Mouse (Mus musculus) left cerebral cortex, adult 9 months (tissue): ENCODE results near the gene Slc10a4.
"Not testable (repeated sequence)": the region's sequence is repeated elsewhere in the genome, so short reads cannot be mapped to it uniquely, and the experiment has no call there.

Experiments used
- DNase-seq, 2 experiments: peaks; one replicate each; pipeline ENCODE4 v3.0.0; 2022; ENCODE audit warnings: low spot score in 2 of 2

Gene Slc10a4

DNA sequence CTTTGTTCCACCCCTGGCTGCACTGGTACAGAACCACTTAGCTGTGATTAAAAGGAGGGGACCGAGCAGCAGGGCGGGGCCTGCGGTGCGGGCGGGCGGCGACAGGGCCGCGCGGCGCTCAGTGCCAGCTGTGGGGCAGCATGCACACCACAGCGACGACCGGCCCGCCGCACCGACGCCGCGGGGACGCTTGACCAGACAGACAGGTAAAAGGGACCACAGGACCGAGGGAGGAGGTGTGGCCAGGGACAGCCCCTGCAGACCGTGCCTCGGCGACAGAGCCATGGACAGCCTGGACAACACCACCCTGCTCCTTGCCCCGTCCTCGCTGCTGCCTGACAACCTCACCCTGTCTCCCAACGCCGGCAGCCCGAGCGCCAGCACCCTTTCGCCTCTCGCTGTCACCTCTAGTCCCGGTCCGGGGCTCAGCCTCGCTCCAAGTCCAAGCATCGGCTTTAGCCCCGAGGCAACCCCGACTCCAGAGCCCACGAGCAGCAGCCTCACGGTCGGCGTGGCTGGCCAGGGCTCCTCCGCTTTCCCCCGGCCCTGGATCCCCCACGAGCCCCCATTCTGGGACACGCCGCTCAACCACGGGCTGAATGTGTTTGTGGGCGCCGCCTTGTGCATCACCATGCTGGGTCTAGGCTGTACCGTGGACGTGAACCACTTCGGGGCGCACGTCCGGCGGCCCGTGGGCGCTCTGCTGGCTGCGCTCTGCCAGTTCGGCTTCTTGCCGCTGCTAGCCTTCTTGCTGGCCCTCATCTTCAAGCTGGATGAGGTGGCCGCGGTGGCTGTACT, at the start of gene Slc10a4:
Gene Slc10a4 (plus strand): TSS at position 100 of the 798 bp plus-strand sequence.
- DNase-seq = no peak

DNA sequence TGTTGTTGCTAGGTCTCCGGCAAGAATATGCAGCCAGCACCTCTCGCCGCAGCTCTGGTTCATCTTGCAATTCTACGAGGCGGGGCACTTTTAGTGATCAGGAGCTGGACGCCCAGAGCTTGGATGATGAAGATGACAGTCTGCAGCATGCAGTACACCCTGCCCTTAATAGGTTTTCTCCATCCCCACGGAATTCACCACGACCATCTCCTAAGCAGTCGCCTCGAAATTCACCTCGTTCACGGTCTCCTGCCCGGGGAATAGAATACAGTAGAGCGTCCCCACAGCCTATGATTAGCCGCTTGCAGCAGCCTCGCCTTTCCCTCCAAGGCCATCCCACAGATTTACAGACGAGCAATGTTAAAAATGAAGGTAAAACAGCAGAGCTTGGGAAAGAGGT, 49.4 kb upstream of the Slc10a4 start:
- no peak for DNase-seq

DNA sequence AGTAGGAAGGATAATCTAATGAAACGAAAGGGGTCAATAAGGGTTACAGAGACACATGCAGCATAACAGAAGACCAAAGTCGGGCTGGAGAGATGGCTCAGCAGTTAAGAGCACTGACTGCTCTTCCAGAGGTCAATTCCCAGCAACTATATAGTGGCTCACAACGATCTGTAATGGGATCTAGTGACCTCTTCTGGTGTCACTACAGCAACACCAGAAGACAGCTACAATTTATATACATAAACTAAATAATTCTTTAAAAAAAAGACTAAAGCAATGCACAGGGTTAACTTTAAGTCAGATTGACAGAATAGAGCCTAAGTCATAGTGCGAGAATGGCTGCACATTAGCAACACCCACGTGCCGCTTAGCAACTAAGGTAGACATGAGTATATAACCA, 46.6 kb upstream of the Slc10a4 start:
- no peak for DNase-seq

DNA sequence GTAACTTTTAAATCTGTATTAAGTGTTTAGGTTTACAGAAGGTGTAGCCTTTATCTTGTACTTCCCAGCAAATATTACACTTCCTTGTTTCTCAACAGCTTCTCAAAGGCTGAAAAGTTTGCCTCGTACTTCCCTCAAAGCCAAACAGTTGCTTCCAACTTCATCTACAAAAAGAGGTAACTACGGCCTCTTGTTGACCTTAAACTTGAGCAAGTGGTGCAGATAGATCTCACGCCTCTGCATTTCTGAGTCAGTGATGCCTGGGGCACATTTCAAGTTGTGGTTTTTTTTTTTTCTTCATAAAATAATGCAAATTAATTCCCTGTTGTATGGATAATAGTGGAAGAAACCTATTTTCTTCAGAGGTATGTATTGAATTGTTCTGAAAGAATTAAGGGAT, 41.0 kb upstream of the Slc10a4 start:
- no peak for DNase-seq

DNA sequence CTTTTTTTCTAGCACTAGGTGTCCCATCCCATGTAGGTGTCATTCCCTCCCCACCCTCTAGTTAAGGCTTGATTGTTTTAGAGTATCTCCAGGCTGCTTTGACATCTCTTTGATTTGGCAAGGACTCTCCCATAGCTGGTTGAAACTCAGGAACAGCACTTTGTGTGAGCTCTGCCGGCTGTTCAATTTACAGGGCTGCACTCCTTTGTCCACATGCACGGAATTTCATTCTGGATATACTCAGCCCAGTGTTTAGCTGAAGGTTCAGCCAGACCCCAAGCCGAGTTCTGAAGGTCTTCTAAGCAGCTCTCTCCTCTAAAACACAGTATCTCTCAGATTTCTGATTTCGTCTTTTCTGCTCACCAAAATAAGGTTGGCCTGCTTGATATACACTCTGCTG, 34.2 kb upstream of the Slc10a4 start:
- no peak for DNase-seq

DNA sequence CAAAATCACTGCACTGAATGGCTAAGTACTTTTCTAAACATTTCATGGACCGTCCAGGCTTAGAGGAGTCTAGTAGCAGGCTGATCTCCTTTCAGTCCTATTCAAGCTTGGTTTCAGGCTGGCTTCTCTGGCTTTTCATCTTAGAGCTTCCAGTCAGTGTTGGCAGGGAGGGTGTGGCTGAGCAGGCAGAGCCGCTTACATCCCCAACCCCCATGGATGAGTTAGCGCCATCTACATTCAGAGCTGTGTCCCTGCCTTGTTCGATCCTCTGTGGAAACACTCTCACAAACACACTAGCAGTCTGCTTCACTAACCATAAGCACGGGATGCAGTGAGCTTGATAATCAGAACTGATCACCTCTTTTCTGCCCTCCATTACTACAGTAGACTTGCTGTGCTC, 33.7 kb upstream of the Slc10a4 start:
- DNase-seq = no peak

DNA sequence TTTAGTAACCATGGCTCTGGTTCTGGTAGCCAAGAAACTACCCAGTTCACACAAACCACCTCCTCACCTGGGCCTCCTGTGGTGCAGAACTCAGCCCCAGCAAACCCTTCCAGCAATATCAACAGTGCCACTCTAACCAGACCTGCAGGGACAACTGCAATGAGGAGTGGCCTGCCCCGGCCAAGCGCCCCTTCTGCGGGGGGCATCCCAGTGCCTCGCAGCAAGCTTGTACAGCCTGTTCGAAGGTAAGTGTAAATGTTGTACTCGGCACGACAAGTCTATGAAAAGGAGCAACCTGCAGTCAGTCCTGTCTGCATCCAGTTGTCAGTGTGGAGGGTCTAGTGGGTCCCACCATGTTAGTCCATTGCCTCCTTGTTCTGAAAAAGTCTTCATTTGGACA, 32.1 kb upstream of the Slc10a4 start, which contains the start of gene Gm10135:
Gene Gm10135 (minus strand): TSS at position 101 of the 400 bp plus-strand sequence.
- DNase-seq = no peak

DNA sequence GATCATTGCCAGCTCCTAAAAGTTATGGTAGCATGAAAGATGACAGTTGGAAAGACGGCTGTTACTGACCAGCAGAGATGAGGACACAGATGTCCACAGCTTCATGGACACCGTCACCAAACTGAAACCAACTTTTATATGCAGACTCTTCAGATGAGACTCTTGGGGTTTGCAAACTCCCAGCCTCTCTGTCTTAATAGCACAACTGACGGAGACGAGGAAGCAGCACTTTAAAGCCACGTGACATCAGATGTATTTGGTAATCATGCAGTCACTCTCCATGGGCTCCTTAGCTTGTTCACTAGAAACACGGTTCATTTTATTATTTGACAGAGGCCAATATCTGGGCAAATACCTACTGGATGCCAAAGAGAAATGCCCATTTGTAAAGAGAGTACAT, 30.7 kb upstream of the Slc10a4 start:
- no peak for DNase-seq

DNA sequence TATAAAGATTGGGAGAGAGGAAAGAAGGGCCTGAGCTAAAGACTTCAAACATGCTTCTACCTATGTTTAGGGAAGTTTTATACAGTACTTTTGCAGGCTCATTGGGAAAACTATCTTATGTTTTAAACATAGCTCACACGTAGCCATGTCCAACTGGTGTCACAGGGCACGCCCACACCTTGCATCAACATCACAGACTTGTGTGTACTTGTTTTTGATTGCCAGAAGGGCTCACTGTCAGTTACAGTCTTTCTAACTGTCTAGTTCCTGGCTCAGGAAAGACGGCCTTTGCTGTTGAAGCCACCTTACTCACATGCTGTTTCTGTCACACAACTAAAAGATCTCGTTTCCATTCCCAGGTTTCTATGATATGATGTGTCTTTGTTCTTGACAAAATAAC, 30.1 kb upstream of the Slc10a4 start:
- no peak for DNase-seq

DNA sequence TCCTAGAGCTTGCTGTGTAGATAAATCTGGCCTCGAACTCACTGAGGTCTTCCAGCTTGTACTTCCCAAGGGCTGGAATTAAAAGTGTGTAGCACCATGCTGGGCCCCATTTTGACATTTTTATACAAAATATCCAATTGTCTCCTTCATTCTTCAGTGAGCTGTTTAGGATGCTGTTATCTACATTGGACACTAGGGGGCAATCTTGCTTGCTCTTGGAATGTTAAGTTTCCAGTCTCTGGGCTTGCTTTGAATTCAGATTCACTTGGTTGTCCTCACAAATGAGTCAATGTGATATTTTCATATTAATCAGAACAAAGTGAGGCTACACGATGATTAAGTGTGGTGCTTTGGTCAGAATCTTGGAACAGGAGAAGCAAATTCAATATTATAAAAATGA, 22.6 kb upstream of the Slc10a4 start:
- DNase-seq = peak in 1 of 2 experiments; percentile 40

DNA sequence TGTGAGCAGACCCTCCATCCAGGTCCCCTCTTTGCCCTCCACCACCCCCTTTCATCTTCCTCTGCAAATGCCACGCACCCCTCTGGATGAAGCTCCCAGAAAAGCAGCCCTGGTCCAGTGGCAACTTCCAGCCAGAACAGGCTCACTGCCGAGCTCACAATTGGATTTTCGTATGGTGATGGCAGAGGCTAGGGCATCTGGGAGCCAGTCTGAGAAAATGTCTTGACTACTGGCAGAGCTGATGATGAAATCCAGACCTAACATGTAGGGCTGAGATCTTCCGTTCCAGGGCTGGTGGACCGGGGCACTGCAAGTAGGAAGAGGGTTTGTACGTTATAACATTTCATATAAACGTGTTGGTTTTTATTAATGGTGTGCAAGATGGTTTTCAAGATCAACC, 18.9 kb upstream of the Slc10a4 start:
- DNase-seq = no peak

DNA sequence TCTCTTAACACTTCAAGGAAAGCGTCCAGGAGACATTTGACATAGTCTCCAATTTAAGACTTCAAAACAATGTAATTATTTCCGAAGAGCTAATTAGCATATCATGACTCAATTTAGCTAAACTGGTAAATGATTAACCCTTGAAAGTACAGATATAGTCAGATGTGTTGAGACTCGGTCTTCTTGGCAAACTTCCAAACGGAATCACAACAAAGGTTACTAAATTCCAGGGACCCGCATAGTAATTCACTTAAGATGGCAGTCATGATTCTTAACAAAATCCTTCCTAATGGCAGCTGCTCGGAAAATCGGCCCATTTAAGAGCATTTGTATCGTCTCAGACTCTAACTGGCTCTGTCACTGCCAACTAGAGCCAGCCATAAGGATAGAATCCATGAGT, 16.9 kb upstream of the Slc10a4 start:
- no peak for DNase-seq

DNA sequence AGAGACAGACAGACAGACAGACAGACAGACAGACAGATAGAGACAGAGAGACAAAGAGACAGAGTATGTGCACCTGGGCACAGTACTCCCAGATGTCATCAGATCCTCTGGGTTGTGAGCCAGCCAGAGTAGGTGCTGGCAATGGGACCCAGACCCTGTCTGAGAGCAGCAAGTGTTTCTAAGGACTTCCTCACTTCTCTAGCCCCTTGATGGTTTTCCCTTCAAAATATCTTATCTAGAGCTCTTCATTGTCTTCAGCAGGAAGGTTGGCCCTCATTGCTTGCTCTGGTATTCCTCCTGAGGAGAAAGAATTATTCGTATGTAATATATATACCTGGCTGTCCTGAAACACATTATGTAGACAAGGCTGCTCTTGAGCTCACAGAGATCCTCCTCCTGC, 14.2 kb upstream of the Slc10a4 start:
- DNase-seq = no peak

DNA sequence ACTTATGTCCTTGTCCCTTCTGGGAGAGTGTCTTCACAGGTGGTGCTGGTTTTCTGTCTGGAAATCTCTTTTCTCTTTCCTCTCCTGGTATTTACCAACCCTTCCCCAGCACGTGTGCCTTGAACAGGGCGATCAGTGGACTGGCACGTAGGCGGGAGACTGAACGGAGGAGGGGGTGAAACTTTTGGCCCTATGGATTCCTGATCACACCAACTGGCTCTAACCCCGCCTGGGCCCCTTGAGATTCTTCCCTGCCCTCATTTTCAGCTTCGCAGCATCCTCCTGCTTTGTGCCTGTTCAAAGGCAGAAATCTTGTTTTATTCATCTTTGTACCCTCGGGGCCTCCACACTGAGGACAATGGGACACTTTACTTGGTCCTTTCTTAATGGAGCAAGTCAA, 12.3 kb upstream of the Slc10a4 start:
- DNase-seq = no peak

DNA sequence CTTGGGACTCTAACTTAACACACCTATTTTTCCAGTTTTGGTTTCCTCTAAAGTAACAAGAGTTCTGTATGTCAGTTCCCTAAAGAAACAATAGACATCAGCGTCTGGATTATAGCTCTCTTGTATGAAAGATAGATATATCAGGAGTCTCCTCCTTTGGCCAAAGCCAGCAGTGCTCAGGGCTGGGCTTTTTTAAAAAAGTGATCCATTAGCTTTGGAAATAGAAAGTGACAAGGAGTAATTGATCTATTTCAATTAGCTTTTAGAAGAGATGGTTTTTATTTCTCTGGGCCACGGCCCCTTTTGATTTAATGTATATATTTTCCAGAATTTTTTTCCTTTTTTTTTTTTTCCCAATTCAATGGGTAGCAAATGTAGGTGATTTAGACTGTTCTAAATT, 11.8 kb upstream of the Slc10a4 start:
- DNase-seq = no peak

DNA sequence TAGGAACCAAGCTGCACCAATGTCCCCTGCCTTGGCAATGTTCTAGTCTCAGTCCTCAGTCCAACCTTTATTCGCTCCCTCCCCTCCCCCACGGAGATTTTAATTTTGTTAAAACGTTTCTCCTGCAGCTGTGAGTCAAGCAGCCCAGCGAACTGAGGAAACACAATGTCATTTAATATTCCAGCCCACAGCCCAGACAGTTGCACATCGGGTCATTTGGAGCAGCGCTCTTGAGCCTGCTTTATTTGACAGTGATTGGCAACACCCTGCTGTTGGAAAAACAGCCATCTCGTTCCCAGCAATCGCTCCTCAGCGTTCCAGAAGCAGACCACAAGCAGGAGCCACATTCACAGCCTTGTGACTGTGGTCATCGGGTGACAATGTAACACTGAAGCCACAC, 11.3 kb upstream of the Slc10a4 start:
- no peak for DNase-seq

DNA sequence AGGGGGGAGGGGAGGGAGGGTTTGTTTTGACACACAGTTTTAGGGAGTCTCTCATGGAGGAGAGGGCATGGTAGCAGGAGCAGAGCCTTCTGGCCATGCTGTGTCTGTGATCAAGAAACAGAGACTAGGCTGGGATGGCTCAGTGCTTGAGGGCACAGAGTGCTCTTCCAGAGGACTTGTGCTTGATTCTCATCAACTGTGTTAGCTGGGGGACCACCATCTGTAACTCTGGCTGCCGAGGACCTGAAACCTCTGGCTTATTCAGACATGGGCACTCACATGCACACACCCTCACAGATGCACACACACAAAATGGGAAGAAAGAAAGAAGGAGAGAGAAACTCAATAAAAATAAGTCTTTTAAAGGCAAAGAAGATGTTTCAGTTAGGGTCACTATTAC, 8.1 kb upstream of the Slc10a4 start:
- DNase-seq = not testable (repeated sequence)

DNA sequence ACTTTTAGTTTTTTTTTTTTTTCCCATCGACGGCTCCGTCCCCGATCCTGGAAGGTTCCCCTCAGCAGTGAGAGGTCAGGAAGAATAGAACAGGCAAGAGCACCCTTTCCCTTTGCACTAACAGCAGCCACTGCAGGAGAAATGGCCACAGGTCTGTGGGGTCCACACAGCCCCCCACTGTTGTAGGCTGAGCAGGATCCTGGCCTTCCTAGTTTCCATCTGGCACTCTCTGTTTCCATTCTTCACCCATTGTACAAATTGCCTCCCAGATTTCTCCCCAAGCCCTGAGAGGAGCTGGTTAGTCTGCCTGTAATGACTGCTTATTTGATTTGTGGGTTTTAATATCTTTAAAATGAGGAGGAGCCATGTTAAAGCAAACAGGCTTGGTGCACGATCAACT, 2.6 kb upstream of the Slc10a4 start:
- DNase-seq = no peak

DNA sequence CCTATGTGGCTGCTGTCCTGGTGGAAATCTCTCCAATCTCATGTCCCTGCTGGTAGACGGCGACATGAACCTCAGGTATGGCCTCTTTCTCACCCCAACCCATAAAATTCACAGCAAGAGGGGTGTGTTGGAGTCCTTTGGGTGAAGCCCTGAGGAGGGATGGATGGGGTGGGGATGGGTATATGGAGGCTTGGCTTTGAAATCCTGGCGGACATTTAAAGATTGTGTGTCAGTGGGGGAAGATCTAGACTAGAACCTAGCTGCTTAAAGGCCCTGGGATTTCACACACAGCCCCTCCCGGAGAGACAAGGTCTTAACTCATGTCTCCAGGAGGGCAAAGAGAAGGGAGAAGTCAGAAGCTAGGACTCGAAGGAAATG, 888 bp downstream of the Slc10a4 start:
- no peak for DNase-seq

DNA sequence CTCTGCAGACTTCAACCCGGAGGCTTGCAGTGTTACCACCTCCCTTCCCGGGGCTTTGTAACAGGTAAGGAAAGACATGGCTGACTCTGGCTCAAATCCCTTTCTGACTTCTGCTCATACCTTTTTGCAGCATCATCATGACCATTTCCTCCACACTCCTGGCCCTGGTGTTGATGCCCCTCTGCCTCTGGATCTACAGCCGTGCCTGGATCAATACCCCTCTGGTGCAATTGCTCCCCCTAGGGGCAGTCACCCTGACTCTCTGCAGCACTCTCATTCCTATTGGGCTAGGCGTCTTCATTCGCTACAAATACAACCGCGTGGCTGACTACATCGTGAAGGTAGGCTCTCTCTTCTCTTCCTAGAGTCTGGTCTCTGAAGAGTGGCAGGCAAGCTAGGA, 1.5 kb downstream of the Slc10a4 start:
- not testable (repeated sequence) for DNase-seq

DNA sequence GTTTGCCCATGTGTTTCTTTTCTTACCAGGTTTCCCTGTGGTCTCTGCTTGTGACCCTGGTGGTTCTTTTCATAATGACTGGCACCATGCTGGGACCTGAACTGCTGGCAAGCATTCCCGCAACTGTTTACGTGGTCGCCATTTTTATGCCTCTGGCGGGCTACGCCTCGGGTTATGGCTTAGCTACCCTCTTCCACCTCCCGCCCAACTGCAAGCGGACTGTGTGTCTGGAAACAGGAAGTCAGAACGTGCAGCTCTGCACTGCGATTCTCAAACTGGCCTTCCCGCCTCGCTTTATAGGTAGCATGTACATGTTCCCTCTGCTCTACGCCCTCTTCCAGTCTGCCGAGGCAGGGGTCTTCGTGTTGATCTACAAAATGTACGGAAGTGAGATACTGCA, 5.1 kb downstream of the Slc10a4 start:
- DNase-seq = not testable (repeated sequence)

DNA sequence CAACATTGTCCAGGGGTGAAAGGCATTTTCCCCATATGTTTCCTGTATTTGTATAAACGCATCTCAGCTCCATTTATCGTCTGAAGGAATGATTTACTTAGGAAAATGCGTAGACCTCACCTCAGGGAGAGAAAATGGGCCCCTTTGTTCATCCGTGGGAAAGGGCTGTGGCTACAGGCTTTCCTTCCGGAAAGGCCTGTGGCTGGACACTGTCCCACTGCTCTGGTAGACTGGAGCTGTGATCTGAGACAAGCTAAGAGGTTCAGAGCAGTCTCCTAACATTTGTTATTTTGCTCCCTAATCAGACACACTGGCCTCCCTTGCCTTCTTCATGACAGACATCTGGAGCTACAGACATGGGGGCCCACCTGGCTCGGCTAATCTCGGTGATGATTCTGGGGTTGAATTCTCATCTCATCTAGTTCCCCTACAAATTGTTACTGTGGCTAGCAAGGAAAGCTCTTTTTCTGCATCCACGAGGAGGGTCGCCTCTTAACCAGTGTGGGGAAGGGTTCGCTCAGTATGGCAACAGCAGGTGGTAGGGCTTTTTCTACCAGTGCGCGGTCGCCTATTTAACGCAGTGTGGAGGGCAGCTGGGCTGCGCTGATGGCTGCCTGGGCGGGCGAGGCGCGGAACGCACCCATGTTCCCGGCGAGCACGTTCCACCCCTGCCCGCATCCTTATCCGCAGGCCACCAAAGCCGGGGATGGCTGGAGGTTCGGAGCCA, 6.4 kb downstream of the Slc10a4 start:
- DNase-seq = not testable (repeated sequence)

DNA sequence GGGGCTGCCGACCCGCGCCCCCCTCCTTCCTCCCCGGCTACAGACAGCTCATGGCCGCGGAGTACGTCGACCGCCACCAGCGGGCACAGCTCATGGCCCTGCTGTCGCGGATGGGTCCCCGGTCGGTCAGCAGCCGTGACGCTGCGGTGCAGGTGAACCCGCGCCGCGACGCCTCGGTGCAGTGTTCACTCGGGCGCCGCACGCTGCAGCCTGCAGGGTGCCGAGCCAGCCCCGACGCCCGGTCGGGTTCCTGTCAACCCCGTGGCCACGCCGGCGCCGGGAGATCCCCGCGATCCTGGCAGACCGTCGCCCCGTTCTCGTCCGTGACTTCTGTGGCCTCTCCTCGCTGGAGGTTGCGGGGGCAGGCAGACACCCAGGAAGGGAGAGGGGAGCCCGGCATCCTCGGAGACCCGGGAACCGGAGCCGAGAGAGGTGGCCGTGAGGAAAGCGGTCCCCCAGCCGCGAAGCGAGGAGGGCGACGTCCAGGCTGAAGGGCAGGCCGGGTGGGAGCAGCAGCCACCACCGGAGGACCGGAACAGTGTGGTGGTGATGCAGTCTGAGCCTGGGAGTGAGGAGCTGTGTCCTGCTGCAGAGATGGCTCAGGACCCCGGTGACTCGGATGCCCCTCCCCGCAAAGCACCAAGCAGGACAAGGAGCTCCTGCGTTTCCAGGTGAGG, 7.1 kb downstream of the Slc10a4 start:
- not testable (repeated sequence) for DNase-seq
